Mouse (Mus musculus): ENCODE results near the gene Sv2c.

Gene Sv2c

GRCm38 (mm10) chr13:96052755-96053154 lies 79.6 kb downstream of the Sv2c start:
- no peak for DNase-seq (ENCODE audit: low spot score in 2 of 2)

- DNase-seq (ENCODE audit: low spot score in 2 of 2) = no peak
Measured at GRCm38 (mm10) chr13:96045396-96045795, 87.0 kb downstream of the Sv2c start.

DNA sequence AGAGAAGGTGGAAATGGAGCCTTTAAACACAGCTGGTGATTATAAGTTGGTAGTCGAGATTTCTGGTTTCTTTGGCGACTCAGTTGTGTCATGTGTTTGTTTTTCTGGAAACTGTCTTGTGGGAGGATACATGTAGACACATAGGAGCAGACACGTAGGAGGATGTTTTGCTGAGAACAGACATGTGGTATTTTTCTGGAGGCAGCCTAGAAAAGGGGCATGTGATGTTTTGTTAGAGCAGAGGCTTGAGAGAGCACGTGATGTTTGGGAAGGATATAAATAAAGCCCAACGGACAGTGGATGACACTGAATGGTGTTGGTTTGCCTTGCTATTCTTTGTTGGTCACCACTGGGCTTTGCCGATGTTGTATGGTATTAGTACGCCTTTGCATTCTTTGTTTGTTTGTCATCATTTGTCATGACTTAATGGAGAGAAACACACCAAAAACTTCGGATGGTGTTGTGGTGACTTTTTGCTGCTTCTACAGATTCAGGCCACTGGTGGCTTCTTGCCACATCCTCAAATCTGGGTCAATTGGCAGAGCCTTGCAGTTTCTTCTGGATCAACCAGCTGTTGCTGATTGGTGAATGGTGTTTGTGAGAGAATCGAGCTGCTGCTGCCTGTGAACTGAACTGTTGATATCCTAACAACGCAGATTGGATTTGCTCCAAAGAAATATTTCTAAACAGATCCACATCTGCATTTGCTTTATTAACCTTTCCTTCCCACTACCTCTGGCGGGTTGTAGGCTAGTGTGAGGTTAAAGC lies 91.9 kb downstream of the Sv2c start:
- no peak for DNase-seq (ENCODE audit: low spot score in 2 of 2)

DNA sequence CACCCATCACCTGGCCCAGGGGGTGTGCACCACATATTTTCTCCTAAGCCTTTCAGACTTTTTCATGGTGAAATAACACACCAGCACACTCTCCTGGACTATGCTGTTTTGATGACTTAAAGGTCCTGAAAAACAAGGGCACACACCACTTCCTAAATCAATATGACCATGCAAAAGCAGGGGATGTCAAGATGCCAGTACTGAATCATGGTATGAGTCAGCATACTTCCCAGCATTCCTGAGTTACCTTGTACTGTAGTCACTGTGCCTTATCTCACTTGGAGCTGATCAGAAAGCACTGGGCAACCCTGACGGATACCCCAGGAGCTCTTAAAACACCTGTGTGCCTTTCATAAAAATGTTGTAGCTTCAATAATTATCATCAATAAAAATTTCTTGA lies 92.8 kb downstream of the Sv2c start:
- no peak for DNase-seq (ENCODE audit: low spot score in 2 of 2)

GRCm38 (mm10) chr13:96030368-96031223 lies 101.8 kb downstream of the Sv2c start:
- DNase-seq (ENCODE audit: low spot score in 2 of 2) = peak; percentile 9 to 14

DNA sequence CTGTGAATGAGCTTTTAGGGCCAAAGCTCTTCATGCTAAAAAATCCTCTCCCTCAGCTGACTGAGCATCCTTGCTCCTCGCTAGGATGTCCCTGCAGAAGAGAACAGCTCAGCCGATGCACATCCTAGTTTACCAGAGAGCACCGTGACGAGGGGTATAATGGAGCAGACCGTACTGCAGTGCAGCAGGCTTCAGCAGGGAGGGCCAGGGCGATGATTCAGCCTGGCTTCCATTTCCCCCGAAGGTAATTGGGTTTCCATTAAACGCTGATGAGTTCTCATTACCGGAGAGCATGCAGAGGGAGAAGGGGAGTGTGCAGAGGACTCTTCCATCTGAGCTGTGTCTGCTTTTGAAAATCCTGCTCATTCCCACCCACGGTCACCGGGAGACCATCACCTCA lies 108.5 kb downstream of the Sv2c start:
- DNase-seq (ENCODE audit: low spot score in 2 of 2) = no peak

DNA sequence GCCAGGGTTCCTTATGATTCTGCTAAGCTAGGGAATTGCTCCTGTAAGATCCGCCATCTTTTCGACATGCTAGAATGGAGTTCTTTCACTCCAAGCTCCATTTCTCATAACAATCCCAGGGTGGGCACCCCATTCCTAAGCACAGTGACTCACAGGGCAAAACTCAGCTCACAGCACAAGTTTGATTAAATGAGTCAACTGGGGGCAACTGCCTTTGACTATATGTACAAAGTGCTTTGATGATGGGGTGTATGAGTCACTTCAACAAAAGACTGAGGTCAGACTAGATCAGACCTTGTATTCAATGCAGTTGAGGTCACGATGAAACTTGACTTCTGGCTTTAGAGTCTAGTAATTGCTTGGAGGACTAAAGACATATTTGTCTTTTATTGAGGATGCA lies 116.9 kb downstream of the Sv2c start:
- no peak for DNase-seq (ENCODE audit: low spot score in 2 of 2)

- peak in 1 of 2 experiments; percentile 5 for DNase-seq (ENCODE audit: low spot score in 2 of 2)
Measured at GRCm38 (mm10) chr13:96010861-96011511, 121.4 kb downstream of the Sv2c start.

DNA sequence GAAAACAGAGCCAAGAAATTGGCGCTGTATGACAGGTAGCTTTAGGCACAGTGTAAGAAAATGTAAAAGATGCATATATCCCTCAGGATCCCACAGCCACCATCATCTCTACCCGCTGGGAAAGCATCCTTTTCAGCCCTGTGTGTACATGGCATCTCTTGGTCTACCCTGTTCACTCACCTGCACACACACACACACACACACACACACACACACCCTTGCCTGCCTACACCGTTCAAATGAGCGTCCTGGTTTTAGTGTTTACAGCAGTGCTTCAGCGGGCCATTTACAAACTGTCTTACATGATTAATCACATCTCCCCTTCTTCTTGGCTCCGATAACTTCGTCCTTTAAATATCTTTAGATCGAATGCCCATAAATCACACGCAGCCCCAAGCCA lies 123.4 kb downstream of the Sv2c start:
- no peak for DNase-seq (ENCODE audit: low spot score in 2 of 2)

DNA sequence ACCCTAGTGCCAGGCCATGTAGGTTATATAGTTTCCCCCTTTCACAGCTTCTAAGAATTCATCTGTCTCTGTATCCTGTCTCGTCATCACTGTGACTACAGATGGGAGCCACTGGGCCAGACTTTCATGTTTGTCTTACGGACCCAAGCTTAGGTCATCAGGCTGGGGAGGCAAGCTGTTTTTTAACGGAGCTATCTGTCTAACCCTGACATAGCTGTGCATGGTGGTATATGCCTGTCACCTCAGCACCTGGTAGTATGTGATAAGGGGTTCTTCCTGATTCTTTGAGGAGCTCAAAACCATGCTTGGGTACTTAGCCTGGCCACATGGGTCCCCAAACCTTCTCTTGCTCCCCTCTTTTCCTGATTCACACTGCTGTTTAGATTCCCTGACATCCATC lies 124.2 kb downstream of the Sv2c start:
- DNase-seq (ENCODE audit: low spot score in 2 of 2) = no peak

DNA sequence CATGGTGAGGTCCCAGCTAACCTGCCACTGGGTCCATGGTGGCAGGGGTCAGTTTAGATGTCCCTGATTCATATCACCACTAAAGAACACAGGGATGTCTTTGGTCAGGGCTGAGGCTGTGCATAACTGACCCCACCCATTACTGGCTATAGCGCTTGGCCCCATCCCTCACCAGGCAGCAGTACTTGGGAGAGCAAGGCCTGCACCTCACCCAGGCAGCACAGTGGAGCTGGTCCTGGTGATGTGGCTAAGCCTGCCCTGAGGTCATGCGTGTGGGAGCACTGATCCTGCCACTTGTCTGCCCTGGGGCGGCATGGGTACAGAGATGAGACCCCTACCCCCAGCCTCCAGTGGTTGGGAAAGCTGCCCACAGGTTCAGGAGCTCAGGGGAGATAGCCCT lies 128.8 kb downstream of the Sv2c start:
- no peak for DNase-seq (ENCODE audit: low spot score in 2 of 2)

- DNase-seq (ENCODE audit: low spot score in 2 of 2) = no peak
Measured at GRCm38 (mm10) chr13:96002475-96002874, 129.9 kb downstream of the Sv2c start.

DNA sequence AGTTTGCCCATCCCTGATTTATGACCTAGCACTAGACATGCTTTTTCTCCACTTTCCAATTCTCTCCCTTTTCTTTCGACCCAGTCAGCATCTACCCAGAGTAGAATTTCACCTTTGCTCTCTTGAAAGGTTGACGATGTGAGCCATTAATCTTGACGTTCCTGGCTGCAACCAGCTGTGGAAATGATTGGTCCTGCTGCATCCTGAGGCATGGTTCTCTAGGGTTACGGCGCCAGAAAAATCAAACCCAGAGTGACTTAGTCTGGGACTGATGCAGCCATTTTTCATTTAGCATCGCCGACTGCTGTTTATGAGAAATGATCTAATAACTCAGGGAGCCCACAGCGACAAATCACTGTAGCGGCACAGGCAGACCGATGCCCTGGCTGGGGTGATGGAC lies 133.0 kb downstream of the Sv2c start:
- DNase-seq (ENCODE audit: low spot score in 2 of 2) = no peak

GRCm38 (mm10) chr13:95997294-95997693 lies 135.1 kb downstream of the Sv2c start:
- DNase-seq (ENCODE audit: low spot score in 2 of 2) = no peak

GRCm38 (mm10) chr13:95994705-95995703 lies 137.4 kb downstream of the Sv2c start:
- DNase-seq (ENCODE audit: low spot score in 2 of 2) = peak in 1 of 2 experiments; percentile 41

- no peak for DNase-seq (ENCODE audit: low spot score in 2 of 2)
Measured at GRCm38 (mm10) chr13:95988181-95988580, 144.2 kb downstream of the Sv2c start.

DNA sequence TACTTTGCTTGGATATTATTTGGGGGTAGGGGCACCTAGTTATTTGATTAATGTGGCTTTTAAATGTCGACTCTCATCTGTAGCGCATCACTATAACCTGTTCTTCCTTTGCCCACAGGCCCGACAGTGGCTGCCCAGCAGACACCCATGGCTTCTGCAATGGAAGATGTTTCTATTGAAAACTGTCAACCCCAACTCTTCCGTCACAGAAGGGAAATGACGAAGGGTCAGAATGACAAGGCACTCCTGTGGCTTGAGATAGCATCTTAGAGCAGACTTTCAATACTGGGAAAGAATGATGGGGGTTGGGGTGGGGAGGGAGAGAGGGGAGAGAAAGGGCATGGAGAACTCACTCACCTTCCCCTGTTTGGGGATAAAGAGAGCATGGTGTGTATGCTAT lies 145.2 kb downstream of the Sv2c start:
- no peak for DNase-seq (ENCODE audit: low spot score in 2 of 2)

GRCm38 (mm10) chr13:95986375-95986774 lies 146.0 kb downstream of the Sv2c start:
- DNase-seq (ENCODE audit: low spot score in 2 of 2) = no peak

DNA sequence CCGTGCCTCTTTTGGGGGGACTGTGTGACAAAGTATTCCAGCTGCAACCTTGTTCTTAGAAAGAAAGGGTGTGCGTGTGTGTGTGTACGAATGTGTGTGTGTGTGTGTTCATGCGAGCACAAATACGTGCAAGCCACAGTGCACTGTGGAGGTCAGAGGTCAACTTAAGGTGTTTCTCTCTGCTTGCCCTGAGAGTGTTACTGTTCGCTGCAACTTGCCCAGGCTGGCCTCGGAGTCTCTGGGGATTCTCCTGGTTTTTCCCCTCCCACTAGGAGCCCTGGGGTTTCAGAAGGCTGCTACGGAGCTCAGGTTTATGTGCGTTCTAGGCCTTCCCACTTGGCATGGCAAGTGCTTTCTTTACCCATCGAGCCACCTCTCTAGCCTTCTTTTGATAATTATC lies 157.2 kb downstream of the Sv2c start:
- DNase-seq (ENCODE audit: low spot score in 2 of 2) = no peak

DNA sequence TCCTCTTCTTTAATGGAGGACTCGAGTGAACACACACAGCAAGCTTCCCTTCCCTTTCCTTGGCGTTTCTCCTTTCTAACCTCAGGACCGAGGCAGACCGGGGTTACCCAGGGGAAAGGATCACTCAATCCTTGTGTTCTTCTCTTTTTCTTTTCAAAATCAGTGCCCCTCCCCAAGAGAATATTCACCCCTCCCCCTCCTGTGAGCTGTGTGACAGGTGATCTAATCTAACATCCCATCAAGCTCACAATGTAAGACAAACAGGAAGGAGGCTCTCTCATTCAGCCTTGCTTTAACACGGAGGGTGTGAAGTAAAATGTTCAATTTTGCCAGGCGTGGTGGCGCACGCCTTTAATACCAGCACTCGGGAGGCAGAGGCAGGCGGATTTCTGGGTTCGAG lies 158.3 kb downstream of the Sv2c start:
- DNase-seq (ENCODE audit: low spot score in 2 of 2) = no peak

GRCm38 (mm10) chr13:95973368-95973958 lies 158.9 kb downstream of the Sv2c start:
- peak; percentile 55 to 73 for DNase-seq (ENCODE audit: low spot score in 2 of 2)

All from urinary bladder, postnatal 36 days (tissue).